Comparison of ENCODE assay signal across 14 mouse cellular contexts in genomic region chr1:125481842-125482241, GRCm38 (mm10). TPM values are rescaled to one million over a fixed set of nuclear protein-coding genes. Genes with fewer than 3 reads are reported as not detected.
A peak's percentile ranks its signal among the peaks of the same experiment; 100 is the strongest.
DNase-seq lines count a peak whose midpoint lies in the region; ATAC-seq lines count a peak whose summit lies in the region.
"Had no signal": no experiment of that assay in that cellular context is flagged by ENCODE, and none has a peak within 500 bp of the region (broad histone marks: within the 10 kb centered on the region; RNA-seq: fewer than 3 reads in every experiment).

No protein-coding gene starts in this region.

- no peak for DNase-seq in heart, embryonic 10.5 days (ENCODE audit: low spot score)
- DNase-seq in lung, postnatal 4 days, result no peak
- DNase-seq in retina, postnatal 1 day, result no peak
- DNase-seq in kidney, postnatal 4 days, result no peak
- DNase-seq: adrenal gland, postnatal 25 days had no signal

- 0 out of 2 replicates have a peak, but pooled peaks have one; percentile 39 for ATAC-seq in heart, embryonic 15.5 days (replicated peaks; ENCODE audit: insufficient number of reproducible peaks, insufficient read depth, low FRiP score, low read depth)
- ATAC-seq in lung, embryonic 16.5 days (ENCODE audit: low read depth), result peak; percentile 71
- peak; percentile 92 for ATAC-seq in liver, embryonic 16.5 days (ENCODE audit: low read depth)

- no peak overlapping the region for H3K9ac ChIP-seq in heart, embryonic 15.5 days
- no peak overlapping the region for H3K9ac ChIP-seq in lung, embryonic 16.5 days (ENCODE audit: low read length)
- H3K9ac ChIP-seq in liver, embryonic 16.5 days (ENCODE audit: low read depth, low read length), result no peak overlapping the region
- H3K9ac ChIP-seq: embryonic facial prominence, embryonic 15.5 days; forebrain, embryonic 12.5 days; heart, embryonic 13.5 days; limb, embryonic 15.5 days; neural tube, embryonic 12.5 days had no signal

- no peak overlapping the region for H3K27ac ChIP-seq in heart, embryonic 15.5 days
- no peak overlapping the region for H3K27ac ChIP-seq in heart, embryonic 10.5 days
- H3K27ac ChIP-seq in lung, embryonic 16.5 days (ENCODE audit: low read length), result peak overlapping the region; percentile 44
- H3K27ac ChIP-seq in liver, embryonic 16.5 days (ENCODE audit: low read length), result peak overlapping the region; percentile 54
- H3K27ac ChIP-seq: forebrain, embryonic 12.5 days; heart, embryonic 13.5 days; neural tube, embryonic 12.5 days had no signal

- no peaks in the 10 kb centered on the region for H3K27me3 ChIP-seq in heart, embryonic 15.5 days
- H3K27me3 ChIP-seq in heart, embryonic 10.5 days (ENCODE audit: insufficient read depth, poor library complexity, severe bottlenecking), result no peaks in the 10 kb centered on the region
- no peaks in the 10 kb centered on the region for H3K27me3 ChIP-seq in lung, embryonic 16.5 days (ENCODE audit: control insufficient read depth, insufficient read depth, low read depth, low read length)
- no peaks in the 10 kb centered on the region for H3K27me3 ChIP-seq in liver, embryonic 16.5 days (ENCODE audit: control insufficient read depth, insufficient read depth, low read depth, low read length)
- H3K27me3 ChIP-seq: embryonic facial prominence, embryonic 15.5 days; forebrain, embryonic 12.5 days; heart, embryonic 13.5 days; limb, embryonic 15.5 days; megakaryocyte, embryonic 14.5 days; neural tube, embryonic 12.5 days had no signal

- H3K4me1 ChIP-seq in heart, embryonic 15.5 days (replicated peaks), result peaks cover 34% of the 10 kb centered on the region
- H3K4me1 ChIP-seq in heart, embryonic 10.5 days, result peaks cover 27% of the 10 kb centered on the region; the same call in 1 of the 2 replicates
- H3K4me1 ChIP-seq in lung, embryonic 16.5 days (replicated peaks; ENCODE audit: control insufficient read depth, insufficient read depth, low read length), result peaks cover 4% of the 10 kb centered on the region; the same call in 1 of the 2 replicates
- H3K4me1 ChIP-seq in liver, embryonic 16.5 days (ENCODE audit: control insufficient read depth, low read depth, low read length), result no peaks in the 10 kb centered on the region; the same call in 1 of the 2 replicates
- H3K4me1 ChIP-seq: limb, embryonic 15.5 days; neural tube, embryonic 12.5 days had no signal

- no peaks in the 10 kb centered on the region for H3K36me3 ChIP-seq in heart, embryonic 15.5 days
- no peaks in the 10 kb centered on the region for H3K36me3 ChIP-seq in heart, embryonic 10.5 days
- no peaks in the 10 kb centered on the region for H3K36me3 ChIP-seq in lung, embryonic 16.5 days (ENCODE audit: control insufficient read depth, insufficient read depth, low read length)
- no peaks in the 10 kb centered on the region for H3K36me3 ChIP-seq in liver, embryonic 16.5 days (ENCODE audit: control insufficient read depth, insufficient read depth)
- H3K36me3 ChIP-seq: embryonic facial prominence, embryonic 15.5 days; forebrain, embryonic 12.5 days; heart, embryonic 13.5 days; limb, embryonic 15.5 days; neural tube, embryonic 12.5 days had no signal

- H3K4me3 ChIP-seq in heart, embryonic 15.5 days, result no peak overlapping the region
- H3K4me3 ChIP-seq in heart, embryonic 10.5 days, result no peak overlapping the region
- H3K4me3 ChIP-seq in lung, embryonic 16.5 days (ENCODE audit: low read length), result no peak overlapping the region
- no peak overlapping the region for H3K4me3 ChIP-seq in liver, embryonic 16.5 days (ENCODE audit: low read depth, low read length)
- H3K4me3 ChIP-seq: embryonic facial prominence, embryonic 15.5 days; forebrain, embryonic 12.5 days; heart, embryonic 13.5 days; limb, embryonic 15.5 days; megakaryocyte, embryonic 14.5 days; neural tube, embryonic 12.5 days had no signal

- no peak overlapping the region for H3K4me2 ChIP-seq in heart, embryonic 15.5 days
- no peak overlapping the region for H3K4me2 ChIP-seq in lung, embryonic 16.5 days (ENCODE audit: low read depth, low read length)
- no peak overlapping the region for H3K4me2 ChIP-seq in liver, embryonic 16.5 days (ENCODE audit: low read depth, low read length)
- H3K4me2 ChIP-seq: embryonic facial prominence, embryonic 15.5 days; forebrain, embryonic 12.5 days; heart, embryonic 13.5 days; limb, embryonic 15.5 days; neural tube, embryonic 12.5 days had no signal

- H3K9me3 ChIP-seq in heart, embryonic 15.5 days (replicated peaks), result no peaks in the 10 kb centered on the region
- H3K9me3 ChIP-seq in heart, embryonic 10.5 days, result no peaks in the 10 kb centered on the region
- no peaks in the 10 kb centered on the region for H3K9me3 ChIP-seq in lung, embryonic 16.5 days (ENCODE audit: control insufficient read depth, low read length)
- H3K9me3 ChIP-seq in liver, embryonic 16.5 days (replicated peaks; ENCODE audit: control insufficient read depth, low read length), result no peaks in the 10 kb centered on the region
- H3K9me3 ChIP-seq: embryonic facial prominence, embryonic 15.5 days; forebrain, embryonic 12.5 days; heart, embryonic 13.5 days; limb, embryonic 15.5 days; megakaryocyte, embryonic 14.5 days; neural tube, embryonic 12.5 days had no signal

RNA-seq across cellular contexts. Expression of gene Actr3, which starts 46.3 kb away (rescaled TPM):
- polyA plus RNA-seq in heart, embryonic 15.5 days (2015; fragmentation: Nextera tagmentation; extraction: Ambion mirVana), result 267 and 292 TPM in 2 replicates
- 283 and 309 TPM in 2 replicates for polyA plus RNA-seq in heart, embryonic 10.5 days (2016; fragmentation: Nextera tagmentation; extraction: Ambion mirVana)
- polyA plus RNA-seq in lung, embryonic 16.5 days (2015; fragmentation: Nextera tagmentation; extraction: Ambion mirVana), result 315 and 329 TPM in 2 replicates
- 123 and 126 TPM in 2 replicates for polyA plus RNA-seq in liver, embryonic 16.5 days (2015; fragmentation: Nextera tagmentation; extraction: Ambion mirVana)

Comparison
In these comparisons a context has a peak if more than half of its experiments do, and no peak if none do; other contexts are left out.
1. ATAC-seq: peak in every context shown above with its lines; median percentile 92 in liver, embryonic 16.5 days; 71 in lung, embryonic 16.5 days; 39 in heart, embryonic 15.5 days.
2. H3K27ac ChIP-seq: peak in lung, embryonic 16.5 days (single experiment) and liver, embryonic 16.5 days (single experiment); none in heart, embryonic 15.5 days (single experiment) and heart, embryonic 10.5 days (single experiment).